Mouse (Mus musculus) midbrain, embryonic 14.5 days (tissue): ENCODE data around the gene Sigirr. TPM values are rescaled to one million over a fixed set of nuclear protein-coding genes. Genes with fewer than 3 reads are reported as not detected.
A peak's percentile ranks its signal among the peaks of the same experiment; 100 is the strongest.

Experiments used
- ATAC-seq: fragments of 200-750 bp; cut with Nextera tagmentation; 2 replicates; pipeline ENCODE4 v1.8.0; 2017; ENCODE audit warnings: moderate number of reproducible peaks, moderate library complexity; ENCODE audit not compliant: low FRiP score, low TSS enrichment
- DNase-seq: peaks from one replicate; pipeline ENCODE4 v3.0.0-alpha.2; 2015
- H3K27ac ChIP-seq: fragments of 300-500 bp; sonication (generic); replicated peaks from 2 replicates; pipeline ENCODE4 v1.5.1; 2014; ENCODE audit warnings: mild to moderate bottlenecking, low read depth, low read length, moderate library complexity
- H3K27me3 ChIP-seq: fragments of 300-500 bp; sonication (generic); 2 replicates; pipeline ENCODE4 v1.6.1; 2014; ENCODE audit warnings: low read length, control low read depth, mixed read lengths; ENCODE audit not compliant: control insufficient read depth, insufficient read depth
- H3K36me3 ChIP-seq: fragments of 300-500 bp; sonication (generic); 2 replicates; pipeline ENCODE4 v1.6.1; 2014; ENCODE audit warnings: low read length, control low read depth; ENCODE audit not compliant: control insufficient read depth, insufficient read depth
- H3K4me1 ChIP-seq: fragments of 300-500 bp; sonication (generic); 2 replicates; pipeline ENCODE4 v1.6.1; 2014; ENCODE audit warnings: mild to moderate bottlenecking, antibody characterized with exemption, low read length, control low read depth; ENCODE audit not compliant: control insufficient read depth, insufficient read depth
- H3K4me2 ChIP-seq: fragments of 300-500 bp; sonication (generic); 2 replicates; pipeline ENCODE4 v1.6.1; 2014; ENCODE audit warnings: mild to moderate bottlenecking, low read length, moderate library complexity
- H3K4me3 ChIP-seq: fragments of 300-500 bp; sonication (generic); replicated peaks from 2 replicates; pipeline ENCODE4 v1.5.1; 2014; ENCODE audit warnings: low read depth, low read length
- H3K9ac ChIP-seq: fragments of 300-500 bp; sonication (generic); replicated peaks from 2 replicates; pipeline ENCODE4 v1.6.1; 2014; ENCODE audit warnings: mild to moderate bottlenecking, low read length, moderate library complexity
- H3K9me3 ChIP-seq: fragments of 300-500 bp; sonication (generic); 2 replicates; pipeline ENCODE4 v1.6.1; 2016; ENCODE audit warnings: low read length, control low read depth, mixed read lengths; ENCODE audit not compliant: control insufficient read depth
- WGBS: fragments of 180-500 bp; shearing (Covaris S2); extraction: QIAGEN DNeasy Blood & Tissue Kit; methylation state at CpG from one replicate; pipeline ENCODE4 v1.1.7; 2014; 5-methylcytosine and 5-hydroxymethylcytosine counted together
- polyA plus RNA-seq: library from polyadenylated mRNA; unstranded; fragments of >200 nt; fragmentation: Nextera tagmentation; extraction: Ambion mirVana; gene quantifications from 2 replicates; pipeline ENCODE4 v1.2.1, GENCODE M21; 2014

Sigirr gene
- 1.2 and 2.1 TPM in 2 replicates for polyA plus RNA-seq

DNA sequence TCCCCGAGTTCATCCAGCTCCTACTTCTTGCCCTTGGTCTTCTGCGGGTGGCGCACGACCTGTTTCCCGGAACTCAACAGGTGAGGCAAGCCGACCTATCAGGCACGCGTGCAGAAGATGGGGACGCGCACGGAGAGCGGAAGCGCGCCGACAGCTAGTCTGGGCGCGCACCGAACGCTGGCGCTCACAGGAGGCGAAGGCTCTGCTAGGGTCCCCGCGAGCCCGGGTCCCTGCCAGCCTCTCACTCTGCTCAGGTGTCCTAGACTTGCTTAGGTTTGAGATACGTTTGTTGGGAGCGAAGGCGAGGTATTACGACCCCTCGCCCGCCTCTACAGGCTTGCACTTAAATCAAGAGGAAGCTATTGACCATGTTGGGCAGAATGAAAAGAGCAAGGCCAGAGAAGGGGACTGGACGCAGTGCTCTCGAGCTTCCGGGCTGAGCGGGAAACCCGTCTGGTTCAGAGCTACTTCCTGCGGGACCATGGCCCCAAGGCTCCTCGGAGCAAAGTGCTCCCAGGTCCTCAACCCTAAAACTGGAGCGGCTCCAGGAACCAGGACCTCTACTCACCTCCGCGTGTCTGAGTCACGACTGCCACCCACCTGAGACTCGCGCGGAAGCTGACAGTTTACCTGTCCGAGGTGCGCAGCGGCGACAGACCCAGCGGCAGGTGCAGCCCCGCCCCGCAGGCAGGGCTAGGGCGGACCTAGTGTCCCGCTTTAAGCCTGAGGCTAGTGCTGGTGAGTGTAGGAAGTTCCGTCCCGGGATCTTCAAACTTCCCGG lies at the start of gene Sigirr:
Gene Sigirr (minus strand): TSS at position 662 of the 781 bp plus-strand sequence.
- peak within 1 kb of the TSS; percentile 40 for H3K9ac ChIP-seq
- H3K27ac ChIP-seq = no peak within 1 kb of the TSS
- H3K36me3 ChIP-seq = no peaks in the 10 kb centered on the region
- DNase-seq (peak; percentile 73), ATAC-seq (no peak)
- H3K4me3 ChIP-seq = peak within 1 kb of the TSS; percentile 37
- 1% methylated on average over 56 of the region's 56 CpGs for WGBS
- no peaks in the 10 kb centered on the region for H3K4me1 ChIP-seq
- peak within 1 kb of the TSS; percentile 62 for H3K4me2 ChIP-seq
- peaks cover 27% of the 10 kb centered on the region for H3K27me3 ChIP-seq
- H3K9me3 ChIP-seq = no peaks in the 10 kb centered on the region

GRCm38 (mm10) chr7:141148639-141149038 lies 48.3 kb upstream of the Sigirr start:
- H3K27ac ChIP-seq = no peak overlapping the region
- ATAC-seq (no peak), DNase-seq (no peak)
- no peaks in the 10 kb centered on the region for H3K27me3 ChIP-seq
- no peak overlapping the region for H3K4me3 ChIP-seq
- H3K4me2 ChIP-seq = no peak overlapping the region
- H3K36me3 ChIP-seq = peaks cover 48% of the 10 kb centered on the region
- no peaks in the 10 kb centered on the region for H3K9me3 ChIP-seq
- 82% methylated on average over 4 of the region's 4 CpGs for WGBS
- H3K9ac ChIP-seq = no peak overlapping the region
- H3K4me1 ChIP-seq = no peaks in the 10 kb centered on the region

- Histone ChIP-seq H3K4me3 (no peak overlapping the region), H3K4me2 (no peak overlapping the region), H3K27ac (no peak overlapping the region), H3K9ac (no peak overlapping the region), H3K27me3 (no peaks in the 10 kb centered on the region), H3K4me1 (no peaks in the 10 kb centered on the region), H3K36me3 (peaks cover 39% of the 10 kb centered on the region), H3K9me3 (no peaks in the 10 kb centered on the region)
- no peak for DNase-seq
- 80% methylated on average over 6 of the region's 6 CpGs for WGBS
- no peak for ATAC-seq
Measured at GRCm38 (mm10) chr7:141147044-141147443, 46.7 kb upstream of the Sigirr start.

DNA sequence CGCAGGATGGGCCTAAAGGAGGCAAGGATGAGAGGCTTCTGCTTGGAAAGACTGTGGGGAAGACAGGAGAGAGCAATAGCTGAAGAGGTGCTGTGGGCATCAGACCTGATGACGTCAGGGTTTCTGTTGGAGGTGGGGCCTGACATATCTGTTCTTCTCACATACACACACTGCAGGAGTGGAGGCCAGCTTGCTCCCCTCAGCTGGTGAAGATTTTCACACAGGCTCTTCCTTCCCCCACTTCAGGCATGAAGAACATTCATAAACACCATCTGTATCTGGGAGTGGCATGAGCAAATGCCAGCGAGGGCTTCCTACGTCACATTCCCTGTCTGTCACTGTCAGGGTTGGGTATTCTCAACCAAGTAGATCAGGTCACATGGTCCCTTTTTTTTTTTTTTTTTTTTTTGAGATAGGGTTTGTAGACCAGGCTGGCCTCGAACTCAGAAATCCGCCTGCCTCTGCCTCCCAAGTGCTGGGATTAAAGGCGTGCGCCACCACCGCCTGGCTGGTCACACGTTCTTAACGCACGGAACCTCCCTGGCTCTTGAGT lies 45.7 kb upstream of the Sigirr start:
- DNase-seq (no peak), ATAC-seq (no peak)
- H3K36me3 ChIP-seq = peaks cover 32% of the 10 kb centered on the region
- no peak overlapping the region for H3K4me2 ChIP-seq
- H3K9ac ChIP-seq = no peak overlapping the region
- no peaks in the 10 kb centered on the region for H3K4me1 ChIP-seq
- H3K4me3 ChIP-seq = no peak overlapping the region
- no peaks in the 10 kb centered on the region for H3K9me3 ChIP-seq
- no peak overlapping the region for H3K27ac ChIP-seq
- WGBS = 96% methylated on average over 12 of the region's 12 CpGs
- no peaks in the 10 kb centered on the region for H3K27me3 ChIP-seq

DNA sequence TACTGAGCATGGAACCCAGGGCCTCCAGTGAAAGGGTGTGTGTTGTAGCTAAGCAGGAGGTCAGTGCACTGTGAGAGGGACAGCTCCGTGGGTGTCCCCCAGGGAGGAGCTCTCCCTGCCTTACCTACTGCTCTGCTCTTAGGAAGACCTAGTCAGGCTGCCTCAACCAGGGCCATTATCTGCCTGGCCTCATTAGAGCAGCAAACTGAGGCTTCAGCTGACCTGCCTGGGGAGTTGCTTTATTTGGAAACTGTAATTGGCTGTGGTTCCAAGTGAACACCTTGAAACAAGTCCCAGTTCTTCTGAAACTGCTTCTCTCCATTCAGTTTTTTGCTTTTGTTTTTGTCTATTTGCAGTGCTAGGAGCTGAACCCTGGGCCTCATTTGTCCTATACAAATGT lies 45.0 kb upstream of the Sigirr start:
- no peaks in the 10 kb centered on the region for H3K27me3 ChIP-seq
- 77% methylated on average over 1 of the region's 1 CpGs for WGBS
- H3K36me3 ChIP-seq = peaks cover 32% of the 10 kb centered on the region
- no peak overlapping the region for H3K9ac ChIP-seq
- DNase-seq (no peak), ATAC-seq (no peak)
- H3K4me2 ChIP-seq = no peak overlapping the region
- no peak overlapping the region for H3K4me3 ChIP-seq
- H3K4me1 ChIP-seq = no peaks in the 10 kb centered on the region
- H3K9me3 ChIP-seq = no peaks in the 10 kb centered on the region
- no peak overlapping the region for H3K27ac ChIP-seq

DNA sequence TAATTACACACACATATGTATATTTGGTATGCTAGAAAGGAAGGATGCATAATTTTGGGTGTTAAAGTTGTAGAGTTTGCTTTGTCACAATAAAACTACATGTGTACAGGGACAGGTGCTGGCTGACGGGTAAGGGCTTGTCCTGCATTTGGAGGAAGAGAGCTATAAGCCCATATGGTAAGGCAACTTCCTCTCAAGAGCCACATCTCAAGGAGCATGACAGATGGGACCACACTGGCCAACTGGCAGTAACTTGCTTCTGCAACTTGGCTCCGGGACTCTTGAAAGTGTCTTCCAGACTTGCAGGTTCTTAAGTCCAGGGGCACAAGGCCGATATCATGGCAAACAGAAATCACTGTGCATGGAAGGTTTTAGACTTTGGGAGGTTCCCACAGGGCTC lies 44.3 kb upstream of the Sigirr start:
- Histone ChIP-seq H3K27ac (no peak overlapping the region), H3K9ac (no peak overlapping the region), H3K27me3 (no peaks in the 10 kb centered on the region), H3K4me2 (no peak overlapping the region), H3K4me1 (no peaks in the 10 kb centered on the region), H3K9me3 (no peaks in the 10 kb centered on the region), H3K4me3 (no peak overlapping the region), H3K36me3 (peaks cover 32% of the 10 kb centered on the region)
- DNase-seq = no peak
- WGBS = 92% methylated on average over 3 of the region's 3 CpGs
- no peak for ATAC-seq

DNA sequence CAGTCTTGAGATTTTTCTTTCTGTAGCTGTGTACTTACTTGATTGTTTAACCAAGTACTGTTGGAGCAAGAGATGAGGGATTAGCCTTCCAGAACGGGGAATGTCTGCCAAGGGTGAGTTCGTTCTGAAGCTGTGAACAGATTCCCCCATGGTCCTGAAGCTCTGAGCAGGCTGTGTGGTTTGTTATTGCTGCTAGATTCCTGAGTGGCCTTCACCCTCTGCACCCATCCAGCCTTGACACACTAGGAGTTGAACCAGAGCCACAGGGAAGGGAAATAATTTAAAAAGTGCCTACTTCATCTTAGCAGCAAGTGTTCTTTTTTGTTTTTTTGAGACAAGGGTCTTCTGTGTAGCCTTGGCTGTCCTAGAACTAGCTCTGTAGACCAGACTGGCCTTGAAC lies 43.5 kb upstream of the Sigirr start:
- peaks cover 32% of the 10 kb centered on the region for H3K36me3 ChIP-seq
- no peak overlapping the region for H3K4me3 ChIP-seq
- no peak overlapping the region for H3K27ac ChIP-seq
- ATAC-seq (no peak), DNase-seq (no peak)
- 85% methylated on average over 2 of the region's 2 CpGs for WGBS
- H3K27me3 ChIP-seq = no peaks in the 10 kb centered on the region
- no peak overlapping the region for H3K4me2 ChIP-seq
- H3K9me3 ChIP-seq = no peaks in the 10 kb centered on the region
- H3K4me1 ChIP-seq = no peaks in the 10 kb centered on the region
- H3K9ac ChIP-seq = no peak overlapping the region

- WGBS = 54% methylated on average over 5 of the region's 5 CpGs
- Histone ChIP-seq H3K36me3 (peaks cover 40% of the 10 kb centered on the region), H3K9ac (no peak overlapping the region), H3K4me3 (no peak overlapping the region), H3K9me3 (no peaks in the 10 kb centered on the region), H3K27me3 (no peaks in the 10 kb centered on the region), H3K4me1 (no peaks in the 10 kb centered on the region), H3K27ac (no peak overlapping the region), H3K4me2 (no peak overlapping the region)
- ATAC-seq (no peak), DNase-seq (no peak)
Measured at GRCm38 (mm10) chr7:141143112-141143511, 42.7 kb upstream of the Sigirr start.

- Histone ChIP-seq H3K27me3 (no peaks in the 10 kb centered on the region), H3K4me1 (no peaks in the 10 kb centered on the region), H3K9ac (no peak overlapping the region), H3K4me2 (no peak overlapping the region), H3K4me3 (no peak overlapping the region), H3K36me3 (peaks cover 44% of the 10 kb centered on the region), H3K9me3 (no peaks in the 10 kb centered on the region), H3K27ac (no peak overlapping the region)
- no peak for DNase-seq
- no peak for ATAC-seq
- WGBS = 97% methylated on average over 4 of the region's 4 CpGs
Measured at GRCm38 (mm10) chr7:141141326-141141725, 41.0 kb upstream of the Sigirr start.
